Mouse (Mus musculus) NIH3T3 (cell line): ENCODE results near the gene Spats1.
"Not testable (repeated sequence)": the region's sequence is repeated elsewhere in the genome, so short reads cannot be mapped to it uniquely, and the experiment has no call there.

Experiments
- DNase-seq: peaks from one replicate; pipeline ENCODE4 v3.0.0-alpha.2; 2012; ENCODE audit warnings: low read depth

Gene Spats1

GRCm38 (mm10) chr17:45489736-45490135 is 14.5 kb upstream of the Spats1 start:
- DNase-seq = peak; percentile 40

- no peak for DNase-seq
These were observed 13.4 kb upstream of the Spats1 start for GRCm38 (mm10) chr17:45488321-45489254.

GRCm38 (mm10) chr17:45487216-45487615 is 12.0 kb upstream of the Spats1 start:
- DNase-seq = peak; percentile 32

GRCm38 (mm10) chr17:45485581-45485980 is 10.4 kb upstream of the Spats1 start:
- no peak for DNase-seq

GRCm38 (mm10) chr17:45480429-45480828 is 5.2 kb upstream of the Spats1 start:
- DNase-seq = peak; percentile 64

GRCm38 (mm10) chr17:45478234-45478825 is 3.1 kb upstream of the Spats1 start:
- DNase-seq = peak; percentile 89

GRCm38 (mm10) chr17:45474146-45474545 is 1.1 kb downstream of the Spats1 start:
- DNase-seq = no peak

- no peak for DNase-seq
These were observed 1.5 kb downstream of the Spats1 start for GRCm38 (mm10) chr17:45473667-45474066.

GRCm38 (mm10) chr17:45470726-45471125 is 4.5 kb downstream of the Spats1 start:
- no peak for DNase-seq

GRCm38 (mm10) chr17:45468302-45468701 is 6.9 kb downstream of the Spats1 start:
- DNase-seq = peak; percentile 23

GRCm38 (mm10) chr17:45466701-45467100 is 8.5 kb downstream of the Spats1 start:
- no peak for DNase-seq

- no peak for DNase-seq
These were observed 11.0 kb downstream of the Spats1 start for GRCm38 (mm10) chr17:45464255-45464654.

- no peak for DNase-seq
These were observed 12.7 kb downstream of the Spats1 start for GRCm38 (mm10) chr17:45462506-45462905.

GRCm38 (mm10) chr17:45459062-45459461 is 16.2 kb downstream of the Spats1 start:
- no peak for DNase-seq

GRCm38 (mm10) chr17:45458516-45458915 is 16.7 kb downstream of the Spats1 start:
- DNase-seq = no peak

- peak; percentile 34 for DNase-seq
These were observed 17.7 kb downstream of the Spats1 start for GRCm38 (mm10) chr17:45457487-45457886.

- no peak for DNase-seq
These were observed 18.7 kb downstream of the Spats1 start for GRCm38 (mm10) chr17:45456260-45457152.

GRCm38 (mm10) chr17:45455783-45456182 is 19.4 kb downstream of the Spats1 start:
- DNase-seq = not testable (repeated sequence)

- DNase-seq = no peak
These were observed 20.4 kb downstream of the Spats1 start for GRCm38 (mm10) chr17:45454794-45455193.

- no peak for DNase-seq
These were observed 22.9 kb downstream of the Spats1 start for GRCm38 (mm10) chr17:45452271-45452670.

- DNase-seq = no peak
These were observed 25.1 kb downstream of the Spats1 start for GRCm38 (mm10) chr17:45450153-45450552.

GRCm38 (mm10) chr17:45449586-45449985 is 25.6 kb downstream of the Spats1 start:
- no peak for DNase-seq
